Mouse (Mus musculus) colon, adult 2 months (tissue): ENCODE measurements around the gene Kcnk10. TPM values are rescaled to one million over a fixed set of nuclear protein-coding genes. Genes with fewer than 3 reads are reported as not detected.

Source experiments
- polyA plus RNA-seq: library from polyadenylated mRNA; depleted of rRNA; stranded (reverse); fragments of >200 nt; gene quantifications from 2 replicates; pipeline ENCODE4 v1.2.3, GENCODE M21; 2012; rRNA removed

The Kcnk10 gene
- polyA plus RNA-seq, result 0.19 and 0.22 TPM in 2 replicates

GRCm38 (mm10) chr12:98577861-98578360 lies at the start of gene Kcnk10:
Gene Kcnk10, minus strand, starts transcription at chr12:98578310.

GRCm38 (mm10) chr12:98627392-98628259 lies 49.5 kb upstream of the Kcnk10 start, which contains the start of gene Spata7:
Gene Spata7, plus strand, starts transcription at chr12:98628157.

Other genes with a start within 250 kb of the Kcnk10 start
- 2.2 and 2.4 TPM in 2 replicates for gene Spata7, start 49.8 kb upstream of the Kcnk10 start, polyA plus RNA-seq
- gene Ptpn21, start 159.1 kb upstream of the Kcnk10 start, polyA plus RNA-seq, result 12.3 and 14.9 TPM in 2 replicates
- 21.9 and 29.8 TPM in 2 replicates for gene Zc3h14, start 168.7 kb upstream of the Kcnk10 start, polyA plus RNA-seq